Mouse (Mus musculus): ENCODE results near the gene Pom121. TPM values are rescaled to one million over a fixed set of nuclear protein-coding genes. Genes with fewer than 3 reads are reported as not detected.

The Pom121 gene
- polyA plus RNA-seq, 1 experiment, result 36.0 TPM

DNA sequence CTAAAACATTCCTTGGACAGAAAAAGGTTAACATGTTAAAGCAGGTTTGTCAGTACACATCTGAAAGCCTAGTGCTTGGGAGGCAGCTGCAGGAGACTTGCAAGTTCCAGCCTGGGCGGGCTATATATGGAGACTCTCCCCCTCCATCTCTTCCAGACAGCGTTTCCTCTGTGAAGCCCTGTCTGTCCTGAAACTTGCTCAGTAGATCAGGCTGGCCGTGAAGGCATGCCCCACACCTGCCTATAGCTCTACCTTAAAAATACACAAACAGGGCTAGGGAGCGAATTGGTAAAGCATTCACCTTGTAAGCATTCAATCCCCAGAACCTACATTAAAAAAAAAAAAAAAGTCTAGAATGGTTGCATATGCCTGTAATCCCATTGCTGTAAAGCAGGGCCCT lies 64.9 kb downstream of the Pom121 start:
- Histone ChIP-seq H3K9me3 (no peaks in the 10 kb centered on the region), H3K36me3 (replicated peaks; ENCODE audit: low read length) (no peaks in the 10 kb centered on the region), H3K27me3 (replicated peaks) (peaks cover 44% of the 10 kb centered on the region), H3K4me3 (replicated peaks) (no peak overlapping the region), H3K4me1 (peaks cover 39% of the 10 kb centered on the region)
- TF ChIP-seq GATA1 (IDR thresholded peaks at IDR 0.05; ENCODE audit: borderline replicate concordance, low read length) (no peak), FLI1 (IDR thresholded peaks at IDR 0.05; ENCODE audit: low read length) (no peak)

Other genes with a start within 250 kb of the Pom121 start
- gene Tbl2, start 244.9 kb downstream of the Pom121 start, polyA plus RNA-seq (2012; ENCODE audit: insufficient read depth, low replicate concordance), result 6.6 TPM in 1 of 2 replicates, not detected in the other
- gene Bcl7b, start 226.3 kb downstream of the Pom121 start, polyA plus RNA-seq (2012; ENCODE audit: insufficient read depth, low replicate concordance), result 58.2 and 75.1 TPM in 2 replicates
- gene Baz1b, start 207.3 kb downstream of the Pom121 start, polyA plus RNA-seq (2012; ENCODE audit: insufficient read depth, low replicate concordance), result 8.4 and 12.3 TPM in 2 replicates
- gene Fzd9, start 143.3 kb downstream of the Pom121 start, polyA plus RNA-seq (2012; ENCODE audit: insufficient read depth, low replicate concordance), result 0.40 and 1.7 TPM in 2 replicates
- not detected in 2 replicates for gene Fkbp6, start 44.5 kb downstream of the Pom121 start, polyA plus RNA-seq (2012; ENCODE audit: insufficient read depth, low replicate concordance)
- not detected in 2 replicates for gene Trim50, start 41.3 kb downstream of the Pom121 start, polyA plus RNA-seq (2012; ENCODE audit: insufficient read depth, low replicate concordance)
- 6.4 and 14.7 TPM in 2 replicates for gene Nsun5, start 24.6 kb downstream of the Pom121 start, polyA plus RNA-seq (2012; ENCODE audit: insufficient read depth, low replicate concordance)
- 0.51 TPM in 1 of 2 replicates, not detected in the other for gene Hip1, start 150.6 kb upstream of the Pom121 start, polyA plus RNA-seq (2012; ENCODE audit: insufficient read depth, low replicate concordance)
- not detected in 2 replicates for gene Ccl26, start 169.0 kb upstream of the Pom121 start, polyA plus RNA-seq (2012; ENCODE audit: insufficient read depth, low replicate concordance)
- not detected in 2 replicates for gene Ccl24, start 178.5 kb upstream of the Pom121 start, polyA plus RNA-seq (2012; ENCODE audit: insufficient read depth, low replicate concordance)
- gene Rhbdd2, start 238.1 kb upstream of the Pom121 start, polyA plus RNA-seq (2012; ENCODE audit: insufficient read depth, low replicate concordance), result 12.9 and 48.0 TPM in 2 replicates